Comparison of ENCODE assay signal across 16 mouse cellular contexts in the genomic region with DNA sequence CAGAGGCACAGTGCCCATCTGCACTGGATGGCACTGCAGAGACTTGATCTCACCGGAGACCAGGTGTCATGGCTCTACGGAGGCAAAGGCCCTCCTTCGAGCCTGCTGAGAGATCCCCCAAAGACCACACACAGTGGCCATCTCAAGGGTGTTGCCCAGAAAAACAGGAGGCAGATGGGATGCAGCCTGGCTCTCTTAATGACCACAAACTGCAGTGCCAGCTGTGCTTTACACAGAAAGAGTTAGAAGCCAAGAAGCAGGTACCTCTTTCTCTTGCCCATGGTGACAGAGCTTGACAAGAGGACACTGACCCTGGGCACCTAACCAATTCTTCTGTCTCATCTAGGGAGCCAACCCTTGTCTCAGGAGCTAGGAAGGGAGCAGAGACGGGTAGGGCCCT. TPM values are rescaled to one million over a fixed set of nuclear protein-coding genes. Genes with fewer than 3 reads are reported as not detected.
DNase-seq lines count a peak whose midpoint lies in the region; ATAC-seq lines count a peak whose summit lies in the region.
"Had no signal": no experiment of that assay in that cellular context is flagged by ENCODE, and none has a peak within 500 bp of the region (broad histone marks: within the 10 kb centered on the region; RNA-seq: fewer than 3 reads in every experiment).

No protein-coding gene starts in this region.

- peak overlapping the region; percentile 66 for H3K27ac ChIP-seq in forebrain, embryonic 13.5 days
- no peak overlapping the region for H3K27ac ChIP-seq in forebrain, embryonic 16.5 days (ENCODE audit: low read length)
- peak overlapping the region; percentile 63; the same call in 1 of the 2 replicates for H3K27ac ChIP-seq in neural tube, embryonic 11.5 days (ENCODE audit: low read depth, low read length)
- H3K27ac ChIP-seq in midbrain, embryonic 13.5 days, result peak overlapping the region; percentile 85
- H3K27ac ChIP-seq: heart, embryonic 15.5 days had no signal

- peak overlapping the region; percentile 0; the same call in 1 of the 2 replicates for H3K4me2 ChIP-seq in forebrain, embryonic 13.5 days
- no peak overlapping the region for H3K4me2 ChIP-seq in forebrain, embryonic 16.5 days (ENCODE audit: low read length)
- no peak overlapping the region for H3K4me2 ChIP-seq in neural tube, embryonic 11.5 days (ENCODE audit: low read depth)
- no peak overlapping the region for H3K4me2 ChIP-seq in midbrain, embryonic 13.5 days (replicated peaks)
- H3K4me2 ChIP-seq: heart, embryonic 15.5 days had no signal

- no peaks in the 10 kb centered on the region for H3K27me3 ChIP-seq in forebrain, embryonic 13.5 days
- no peaks in the 10 kb centered on the region for H3K27me3 ChIP-seq in forebrain, embryonic 16.5 days (replicated peaks; ENCODE audit: control insufficient read depth, insufficient read depth, low read length)
- no peaks in the 10 kb centered on the region for H3K27me3 ChIP-seq in neural tube, embryonic 11.5 days (ENCODE audit: control insufficient read depth, insufficient read depth, low read length)
- peaks cover 35% of the 10 kb centered on the region for H3K27me3 ChIP-seq in midbrain, embryonic 13.5 days
- H3K27me3 ChIP-seq: heart, embryonic 15.5 days; intestine, embryonic 15.5 days had no signal

- peaks cover 83% of the 10 kb centered on the region for H3K36me3 ChIP-seq in forebrain, embryonic 13.5 days (ENCODE audit: poor library complexity, severe bottlenecking)
- H3K36me3 ChIP-seq in forebrain, embryonic 16.5 days (ENCODE audit: control insufficient read depth, insufficient read depth), result peaks cover 10% of the 10 kb centered on the region; the same call in 1 of the 2 replicates
- peaks cover 10% of the 10 kb centered on the region for H3K36me3 ChIP-seq in neural tube, embryonic 11.5 days (ENCODE audit: control insufficient read depth, insufficient read depth, low read length)
- H3K36me3 ChIP-seq in midbrain, embryonic 13.5 days, result peaks cover 61% of the 10 kb centered on the region

- H3K9me3 ChIP-seq in forebrain, embryonic 13.5 days (replicated peaks), result no peaks in the 10 kb centered on the region
- no peaks in the 10 kb centered on the region for H3K9me3 ChIP-seq in forebrain, embryonic 16.5 days (ENCODE audit: control insufficient read depth, low read length)
- no peaks in the 10 kb centered on the region for H3K9me3 ChIP-seq in neural tube, embryonic 11.5 days (ENCODE audit: control insufficient read depth, low read length)
- no peaks in the 10 kb centered on the region for H3K9me3 ChIP-seq in midbrain, embryonic 13.5 days
- H3K9me3 ChIP-seq: heart, embryonic 15.5 days; intestine, embryonic 15.5 days had no signal

- WGBS in forebrain, embryonic 13.5 days, result 50% methylated on average over 4 of the region's 4 CpGs
- WGBS in forebrain, embryonic 16.5 days, result 57% methylated on average over 4 of the region's 4 CpGs
- WGBS in neural tube, embryonic 11.5 days, result 25% methylated on average over 4 of the region's 4 CpGs
- WGBS in midbrain, embryonic 13.5 days, result 29% methylated on average over 4 of the region's 4 CpGs

- no peak overlapping the region for H3K4me3 ChIP-seq in forebrain, embryonic 13.5 days
- H3K4me3 ChIP-seq in forebrain, embryonic 16.5 days (replicated peaks; ENCODE audit: low read length), result no peak overlapping the region
- H3K4me3 ChIP-seq in neural tube, embryonic 11.5 days (ENCODE audit: low read depth, low read length), result no peak overlapping the region
- H3K4me3 ChIP-seq in midbrain, embryonic 13.5 days (replicated peaks), result no peak overlapping the region
- H3K4me3 ChIP-seq: heart, embryonic 15.5 days; intestine, embryonic 15.5 days had no signal

- H3K4me1 ChIP-seq in forebrain, embryonic 13.5 days, result peaks cover 68% of the 10 kb centered on the region
- H3K4me1 ChIP-seq in forebrain, embryonic 16.5 days (replicated peaks; ENCODE audit: control insufficient read depth, insufficient read depth, low read length), result peaks cover 39% of the 10 kb centered on the region
- peaks cover 44% of the 10 kb centered on the region for H3K4me1 ChIP-seq in neural tube, embryonic 11.5 days (ENCODE audit: control insufficient read depth, insufficient read depth, low read length)
- H3K4me1 ChIP-seq in midbrain, embryonic 13.5 days (replicated peaks), result peaks cover 84% of the 10 kb centered on the region

- ATAC-seq in forebrain, embryonic 13.5 days, result no peak
- ATAC-seq in forebrain, embryonic 16.5 days, result no peak
- ATAC-seq in neural tube, embryonic 11.5 days (ENCODE audit: insufficient read depth, low FRiP score, low TSS enrichment), result no peak
- no peak for ATAC-seq in midbrain, embryonic 13.5 days
- no peak for ATAC-seq in monocyte, adult 5-6 weeks (replicated peaks; ENCODE audit: insufficient number of reproducible peaks, low FRiP score, low TSS enrichment, poor library complexity, severe bottlenecking)

- peak overlapping the region; percentile 3 for H3K9ac ChIP-seq in forebrain, embryonic 13.5 days
- no peak overlapping the region for H3K9ac ChIP-seq in forebrain, embryonic 16.5 days (replicated peaks; ENCODE audit: low read depth, low read length)
- H3K9ac ChIP-seq in neural tube, embryonic 11.5 days (ENCODE audit: low read length), result no peak overlapping the region
- H3K9ac ChIP-seq in midbrain, embryonic 13.5 days (replicated peaks), result peak overlapping the region; percentile 46
- H3K9ac ChIP-seq: heart, embryonic 15.5 days; intestine, embryonic 15.5 days had no signal

- DNase-seq in neural tube, embryonic 11.5 days (ENCODE audit: low spot score), result no peak
- DNase-seq in neural tube, embryonic 10.5 days (ENCODE audit: extremely low spot score, low spot score), result no peak
- no peak for DNase-seq in T-cell, adult 2 months (ENCODE audit: low spot score)
- no peak for DNase-seq in testis, postnatal 10 days (ENCODE audit: low spot score)
- DNase-seq: adrenal gland, postnatal 14 days; gastrocnemius, postnatal 10 days; kidney, postnatal 36 days; liver; retina, postnatal 1 day had no signal

RNA-seq across cellular contexts. Expression of gene Armh1, which starts 32.4 kb away (rescaled TPM):
- polyA plus RNA-seq in forebrain, embryonic 13.5 days (2015; fragmentation: Nextera tagmentation; extraction: Ambion mirVana), result 0.38 and 0.65 TPM in 2 replicates
- 0.65 and 0.68 TPM in 2 replicates for polyA plus RNA-seq in forebrain, embryonic 16.5 days (2015; fragmentation: Nextera tagmentation; extraction: Ambion mirVana)
- polyA plus RNA-seq in neural tube, embryonic 11.5 days (2014; fragmentation: Nextera tagmentation; extraction: Ambion mirVana), result 0.43 TPM in 1 of 2 replicates, not detected in the other
- 0.31 and 0.83 TPM in 2 replicates for polyA plus RNA-seq in midbrain, embryonic 13.5 days (2015; fragmentation: Nextera tagmentation; extraction: Ambion mirVana)
- total RNA-seq in monocyte, adult 5-6 weeks (2017), result not detected in 3 replicates
- total RNA-seq: common myeloid progenitor, adult 5-6 weeks had no signal

RNA-seq across cellular contexts. Expression of gene Tmem53, which starts 32.6 kb away (rescaled TPM):
- 6.7 and 6.9 TPM in 2 replicates for polyA plus RNA-seq in forebrain, embryonic 13.5 days (2015; fragmentation: Nextera tagmentation; extraction: Ambion mirVana)
- polyA plus RNA-seq in forebrain, embryonic 16.5 days (2015; fragmentation: Nextera tagmentation; extraction: Ambion mirVana), result 5.3 and 6.2 TPM in 2 replicates
- 6.8 and 6.9 TPM in 2 replicates for polyA plus RNA-seq in neural tube, embryonic 11.5 days (2014; fragmentation: Nextera tagmentation; extraction: Ambion mirVana)
- 10.2 and 10.4 TPM in 2 replicates for polyA plus RNA-seq in midbrain, embryonic 13.5 days (2015; fragmentation: Nextera tagmentation; extraction: Ambion mirVana)
- 0.29 TPM in 1 of 3 replicates, not detected in the others for total RNA-seq in monocyte, adult 5-6 weeks (2017)
- total RNA-seq: common myeloid progenitor, adult 5-6 weeks had no signal

Comparison
In these comparisons a context has a peak if more than half of its experiments do, and no peak if none do; other contexts are left out.
1. H3K9ac ChIP-seq: peak in forebrain, embryonic 13.5 days (single experiment) and midbrain, embryonic 13.5 days (single experiment); none in forebrain, embryonic 16.5 days (single experiment) and neural tube, embryonic 11.5 days (single experiment).